Mouse (Mus musculus) left cerebral cortex, postnatal 10 days (tissue): ENCODE data around the gene Cwf19l2. TPM values are rescaled to one million over a fixed set of nuclear protein-coding genes. Genes with fewer than 3 reads are reported as not detected.
"Not testable (repeated sequence)": the region's sequence is repeated elsewhere in the genome, so short reads cannot be mapped to it uniquely, and the experiment has no call there.

Experiments
- DNase-seq, 2 experiments: peaks; one replicate each; pipeline ENCODE4 v3.0.0; 2021 to 2022; ENCODE audit warnings: low spot score in 2 of 2, mixed read lengths in 1 of 2; ENCODE audit errors: extremely low spot score in 1 of 2
- intact Hi-C: fragments of 180-260 bp; cut with DNase I; formaldehyde crosslinking; loops from one replicate; pipeline ENCODE4 v1.15.1; 2025
- total RNA-seq, 2 experiments: library from RNA; stranded (reverse); gene quantifications; 2 replicates each; pipeline ENCODE4 v1.2.3; 2021

Cwf19l2 gene
- 10 to 100 TPM; 13.7 to 16.7 TPM for total RNA-seq

DNA sequence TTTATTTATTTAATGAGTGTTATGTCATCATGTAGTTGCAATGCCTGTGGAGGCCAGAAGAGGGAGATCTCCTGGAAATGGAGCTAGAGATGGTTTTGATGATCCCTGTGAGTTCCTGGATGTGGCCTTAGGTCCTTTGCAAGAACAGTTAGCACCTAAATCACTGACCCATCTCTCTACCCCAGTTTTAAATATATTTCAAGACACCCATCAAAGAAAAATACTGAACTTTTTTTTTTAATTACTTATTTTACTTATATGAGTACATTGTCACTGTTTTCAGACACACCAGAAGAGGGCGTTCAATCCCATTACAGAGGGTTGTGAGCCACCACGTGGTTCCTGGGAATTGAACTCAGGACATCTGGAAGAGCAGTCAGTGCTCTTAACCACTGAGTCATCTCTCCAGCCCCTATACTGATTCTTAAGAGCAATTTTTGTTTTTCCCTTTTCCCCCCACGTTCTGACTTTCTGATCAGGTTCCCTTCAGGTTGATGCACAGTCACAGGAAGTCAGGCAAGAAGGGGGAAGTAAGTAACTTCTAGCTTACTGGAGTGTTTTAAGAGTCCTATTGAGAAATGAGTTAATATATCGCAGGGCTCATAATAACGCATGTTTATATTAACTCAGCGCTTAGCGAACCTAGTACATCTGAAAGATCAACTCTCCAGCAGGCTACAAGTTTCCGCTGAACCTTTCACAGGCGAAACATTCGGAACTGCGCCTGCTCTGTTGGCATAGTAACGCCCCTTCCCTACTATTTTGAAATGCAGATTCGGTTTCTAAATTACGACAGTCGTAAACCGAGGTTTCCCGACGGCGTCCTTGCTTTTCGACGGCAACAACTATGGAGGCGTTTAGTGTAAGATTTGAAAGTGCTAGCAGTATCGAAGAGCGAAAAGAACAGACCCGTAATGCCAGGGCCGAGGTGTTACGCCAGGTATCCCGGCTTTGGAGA lies at the start of gene Cwf19l2:
Gene Cwf19l2, plus strand, starts transcription at position 342 of the 958 bp plus-strand sequence.
- intact Hi-C loops: loop anchor here (5.0 to 10.0 kb wide), 2 partner anchors 129 to 891 kb away; partner anchors contain the start of gene Gucy1a2
- peak; percentile 88 to 91 for DNase-seq

DNA sequence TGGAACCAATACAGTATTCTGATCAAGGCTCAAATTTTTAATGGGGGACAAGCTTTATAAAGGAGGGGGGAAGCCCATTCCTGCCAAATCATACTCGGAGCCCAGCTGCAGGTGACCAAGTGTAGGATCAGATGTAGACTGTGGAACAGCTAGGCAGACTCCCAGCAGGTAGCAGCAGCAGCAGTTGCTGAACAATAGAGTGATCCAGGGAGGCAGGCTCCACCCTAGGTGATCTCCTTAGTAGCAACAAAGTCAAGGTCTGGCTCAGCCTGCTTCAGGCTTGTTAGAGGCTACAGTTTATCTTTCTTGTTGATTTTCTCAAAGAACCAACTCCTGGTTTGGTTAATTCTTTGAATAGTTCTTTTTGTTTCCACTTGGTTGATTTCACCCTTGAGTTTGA lies 27.1 kb upstream of the Cwf19l2 start:
- DNase-seq, intact Hi-C loops: not testable (repeated sequence)

GRCm38 (mm10) chr9:3404372-3404771 lies 980 bp downstream of the Cwf19l2 start:
- DNase-seq: peak in 1 of 2 experiments; percentile 16
- intact Hi-C loops: loop anchor here (5.0 to 10.0 kb wide), 2 partner anchors 128 to 890 kb away; partner anchors contain the start of gene Gucy1a2

DNA sequence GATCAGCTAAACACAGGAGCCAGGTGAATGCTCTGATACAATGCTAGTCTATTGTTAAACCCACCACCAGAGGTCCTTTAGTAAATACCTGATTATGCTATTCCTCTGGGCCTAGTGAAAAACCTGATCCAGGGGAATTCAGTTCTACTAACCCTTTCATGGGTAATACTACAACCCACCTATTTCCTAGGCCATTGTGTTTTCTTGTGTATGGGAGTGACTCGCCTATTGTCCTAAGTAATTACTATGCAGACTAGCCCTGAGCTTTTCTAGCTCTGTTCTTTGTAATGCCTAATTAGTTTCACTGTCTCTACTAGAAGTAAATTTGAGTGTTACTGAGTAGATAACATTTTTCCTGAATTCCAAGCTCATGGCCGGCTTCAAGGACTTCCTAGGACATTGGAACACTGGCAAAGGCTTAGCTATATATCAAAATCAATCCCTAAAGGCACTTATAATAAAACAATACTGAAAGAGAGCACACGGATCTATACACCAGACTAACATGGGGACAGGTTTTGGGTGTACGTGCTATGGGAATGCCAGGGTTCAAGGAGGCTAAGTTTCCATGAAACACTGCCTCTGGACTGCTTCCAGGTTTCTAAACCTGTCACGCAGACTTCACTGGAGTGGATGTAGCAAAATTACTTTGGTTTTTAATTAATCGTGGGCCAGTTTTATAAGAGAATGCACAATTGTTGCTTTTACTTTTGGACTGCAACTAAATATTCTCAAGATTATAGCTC lies 36.3 kb downstream of the Cwf19l2 start:
- intact Hi-C loops: not testable (repeated sequence)

GRCm38 (mm10) chr9:3471897-3472296 lies 68.5 kb downstream of the Cwf19l2 start:
- no peak for DNase-seq
- intact Hi-C loops: no loop called here

More for the DNA sequence above, 36.3 kb downstream of the Cwf19l2 start:
- not testable (repeated sequence) for DNase-seq

DNA sequence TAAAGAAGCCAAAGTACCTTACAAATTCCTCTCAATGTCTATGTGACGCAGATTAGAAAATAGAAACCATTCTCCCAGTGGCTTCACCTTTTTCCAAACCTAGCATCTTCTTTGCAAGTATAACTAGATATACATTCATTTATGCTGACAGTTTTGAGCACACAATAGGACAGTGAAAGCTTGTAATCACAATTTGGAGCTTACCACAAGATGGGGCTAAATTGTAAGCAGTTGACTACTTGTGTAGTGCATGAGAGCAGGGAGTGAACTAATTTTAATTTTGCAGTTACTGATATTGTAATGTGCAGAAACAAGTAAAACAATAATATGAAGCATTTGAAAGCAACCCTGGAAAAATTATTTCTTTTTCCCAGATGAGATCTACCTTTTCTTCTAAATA lies 115.3 kb downstream of the Cwf19l2 start:
- DNase-seq: no peak
- intact Hi-C loops: no loop called here

DNA sequence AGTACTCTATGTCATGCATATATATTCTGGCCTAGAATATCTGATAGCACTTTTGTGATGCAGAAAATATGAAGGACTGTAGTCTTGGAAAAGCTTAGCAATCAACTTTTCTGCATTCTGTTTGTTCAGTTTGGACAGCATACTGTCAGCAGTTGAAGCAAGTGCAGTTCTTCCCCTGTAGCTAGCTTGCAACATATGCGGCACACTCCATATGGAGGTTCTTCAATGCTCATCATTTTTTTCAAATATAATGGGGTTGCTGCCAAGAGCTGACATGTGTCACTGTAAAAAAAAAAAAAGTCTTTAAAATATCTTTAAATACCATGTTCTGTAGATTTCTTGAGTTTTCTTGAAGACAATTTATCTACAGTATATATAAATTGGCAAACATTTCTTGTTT lies 115.8 kb downstream of the Cwf19l2 start:
- peak in 1 of 2 experiments; percentile 40 for DNase-seq
- intact Hi-C loops: no loop called here

GRCm38 (mm10) chr9:3521031-3521430 lies 117.6 kb downstream of the Cwf19l2 start:
- intact Hi-C loops: no loop called here
- DNase-seq: no peak

Other genes with a start within 250 kb of the Cwf19l2 start
- gene Alkbh8, start 68.5 kb upstream of the Cwf19l2 start, total RNA-seq: 10 to 100 TPM; 45.6 to 47.5 TPM
- gene Gucy1a2, start 129.2 kb downstream of the Cwf19l2 start, total RNA-seq: 10 to 100 TPM; 85.4 to 86.2 TPM